Mouse (Mus musculus) hindbrain, embryonic 10.5 days (tissue): Measurements from ENCODE around the gene Sac3d1. TPM values are rescaled to one million over a fixed set of nuclear protein-coding genes. Genes with fewer than 3 reads are reported as not detected.
"Not testable (repeated sequence)": the region's sequence is repeated elsewhere in the genome, so short reads cannot be mapped to it uniquely, and the experiment has no call there.

Source experiments
- DNase-seq: peaks from one replicate; pipeline ENCODE4 v3.0.0-alpha.2; 2017; ENCODE audit warnings: low spot score
- H3K27ac ChIP-seq: fragments of 300-500 bp; sonication (generic); 2 replicates; pipeline ENCODE4 v1.5.1; 2016; ENCODE audit warnings: mild to moderate bottlenecking, moderate library complexity
- H3K27me3 ChIP-seq: fragments of 300-500 bp; sonication (generic); 2 replicates; pipeline ENCODE4 v1.6.1; 2016; ENCODE audit warnings: mild to moderate bottlenecking; ENCODE audit not compliant: poor library complexity, insufficient read depth, severe bottlenecking
- H3K36me3 ChIP-seq: fragments of 300-500 bp; sonication (generic); 2 replicates; pipeline ENCODE4 v1.6.1; 2016; ENCODE audit warnings: mild to moderate bottlenecking, moderate library complexity
- H3K4me1 ChIP-seq: fragments of 300-500 bp; sonication (generic); replicated peaks from 2 replicates; pipeline ENCODE4 v1.6.1; 2016; ENCODE audit warnings: mild to moderate bottlenecking
- H3K4me3 ChIP-seq: fragments of 300-500 bp; sonication (generic); 2 replicates; pipeline ENCODE4 v1.5.1; 2016; ENCODE audit warnings: mild to moderate bottlenecking, moderate library complexity
- H3K9me3 ChIP-seq: fragments of 300-500 bp; sonication (generic); 2 replicates; pipeline ENCODE4 v1.6.1; 2016; ENCODE audit warnings: mild to moderate bottlenecking, moderate library complexity
- WGBS: fragments of 180-500 bp; shearing (Covaris S2); methylation state at CpG from one replicate; pipeline ENCODE4 v1.1.7; 2016; 5-methylcytosine and 5-hydroxymethylcytosine counted together
- polyA plus RNA-seq: library from polyadenylated mRNA; unstranded; fragments of >200 nt; fragmentation: Nextera tagmentation; extraction: Ambion mirVana; gene quantifications from 2 replicates; pipeline ENCODE4 v1.2.1, GENCODE M21; 2016

The Sac3d1 gene
- polyA plus RNA-seq, 1 experiment from 2014 or later: 70.1 TPM

DNA sequence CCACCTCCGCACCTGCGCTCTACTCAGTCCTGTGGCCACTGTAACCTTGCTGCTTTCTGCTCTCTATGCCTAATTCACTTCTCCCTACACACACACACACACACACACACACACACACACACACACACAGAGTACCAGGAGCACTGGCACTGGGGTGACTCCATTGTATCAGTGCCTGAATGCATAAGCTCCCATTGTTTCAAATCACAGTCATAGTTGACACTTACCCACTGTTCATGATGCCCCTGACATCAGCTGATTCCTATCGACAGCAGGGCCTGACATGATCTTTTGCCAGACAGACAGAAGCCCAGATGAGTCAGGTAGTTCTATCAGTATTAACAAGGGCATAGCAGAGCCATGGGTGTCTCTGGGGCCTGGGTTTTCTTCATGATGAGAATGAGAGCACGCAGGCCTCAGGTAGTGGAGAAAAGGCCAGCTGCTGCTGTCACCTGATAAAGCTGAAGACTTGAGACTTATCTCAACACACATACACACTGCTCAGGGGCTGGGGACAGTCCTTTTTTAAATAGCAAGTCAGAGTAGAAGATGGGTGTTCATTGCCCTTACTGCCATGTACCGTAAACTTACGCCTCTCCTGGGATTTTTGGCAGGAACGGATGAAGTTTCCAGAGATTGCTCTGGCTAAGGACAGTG lies 13.8 kb upstream of the Sac3d1 start:
- peaks cover 41% of the 10 kb centered on the region for H3K36me3 ChIP-seq
- H3K4me1 ChIP-seq: peaks cover 19% of the 10 kb centered on the region
- 87% methylated on average over 7 of the region's 7 CpGs for WGBS
- peak overlapping the region; percentile 37; the same call in 1 of the 2 replicates for H3K27ac ChIP-seq
- H3K9me3 ChIP-seq: no peaks in the 10 kb centered on the region
- DNase-seq: no peak
- H3K27me3 ChIP-seq: no peaks in the 10 kb centered on the region
- H3K4me3 ChIP-seq: no peak overlapping the region

DNA sequence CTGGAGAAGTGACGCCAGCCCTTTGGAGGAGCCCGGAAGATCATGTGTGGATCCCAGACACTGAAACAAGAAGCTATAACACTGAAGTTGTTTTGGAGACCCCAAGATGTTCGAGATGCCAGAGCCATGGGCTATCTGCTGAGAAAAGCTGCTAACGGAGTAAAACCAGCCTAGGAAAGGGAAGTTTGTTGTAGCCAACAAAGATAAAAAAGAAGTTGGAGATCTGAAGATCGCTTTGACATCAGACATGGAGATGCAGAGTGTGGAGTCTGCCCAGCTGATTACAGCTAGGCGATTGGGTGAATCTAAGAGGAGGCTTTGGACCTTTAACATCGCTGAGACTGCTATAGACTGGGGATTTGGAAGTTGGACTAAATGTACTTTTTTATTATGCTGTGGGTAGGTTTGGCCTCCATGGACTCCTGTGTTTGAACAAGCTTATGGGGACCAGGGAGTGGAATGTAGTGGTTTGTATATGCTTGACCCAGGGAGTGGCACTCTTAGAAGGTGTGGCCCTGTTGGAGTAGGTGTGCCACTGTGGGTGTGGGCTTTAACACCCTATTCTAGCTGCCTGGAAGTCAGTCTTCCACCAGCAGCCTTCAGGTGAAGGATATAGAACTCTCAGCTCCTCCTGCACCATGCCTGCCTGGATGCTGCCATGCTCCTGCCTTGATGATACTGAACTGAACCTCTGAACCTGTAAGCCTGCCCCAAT lies 12.1 kb upstream of the Sac3d1 start:
- H3K36me3 ChIP-seq: peaks cover 24% of the 10 kb centered on the region
- 81% methylated on average over 7 of the region's 7 CpGs for WGBS
- H3K4me1 ChIP-seq: peaks cover 18% of the 10 kb centered on the region
- not testable (repeated sequence) for H3K9me3 ChIP-seq, H3K27me3 ChIP-seq, DNase-seq, H3K27ac ChIP-seq, H3K4me3 ChIP-seq

DNA sequence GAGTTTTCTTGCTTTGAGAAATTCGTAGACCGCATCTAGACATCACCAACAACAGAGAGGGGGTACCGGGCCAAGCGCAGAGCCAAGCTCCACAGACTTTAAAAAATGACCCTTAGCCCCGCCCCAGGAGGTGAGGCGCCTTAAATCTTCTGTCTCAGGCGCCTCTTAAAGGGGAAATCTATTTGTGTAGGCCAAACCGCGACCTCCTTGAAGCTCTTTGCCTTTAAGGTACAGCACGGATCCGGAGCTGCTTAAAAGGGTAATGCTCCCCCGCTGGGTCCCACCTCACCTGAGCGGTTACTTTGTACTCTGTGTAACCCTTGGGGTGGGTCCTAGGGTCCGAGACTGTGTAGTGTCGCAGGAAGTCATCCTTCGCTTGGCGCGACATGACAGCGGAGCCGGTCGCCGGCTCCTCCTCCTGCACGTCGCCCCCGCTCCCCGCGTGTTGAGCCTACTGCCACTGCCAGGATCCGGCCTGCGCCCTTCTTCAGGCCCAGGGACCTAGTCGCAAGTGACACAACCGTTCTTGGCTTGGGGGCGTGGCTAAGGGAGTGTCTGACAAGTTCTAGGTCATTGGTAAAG lies 9.4 kb upstream of the Sac3d1 start, which contains the start of gene Snx15:
Snx15 (minus strand) TSS at position 545 of the 582 bp plus-strand sequence.
- Histone ChIP-seq H3K4me3 (peak within 1 kb of the TSS; percentile 60), H3K27me3 (no peaks in the 10 kb centered on the region), H3K36me3 (no peaks in the 10 kb centered on the region), H3K4me1 (peaks cover 20% of the 10 kb centered on the region), H3K27ac (peak within 1 kb of the TSS; percentile 89), H3K9me3 (no peaks in the 10 kb centered on the region)
- WGBS: under 1% methylated on average over 32 of the region's 32 CpGs
- DNase-seq: peak; percentile 93

DNA sequence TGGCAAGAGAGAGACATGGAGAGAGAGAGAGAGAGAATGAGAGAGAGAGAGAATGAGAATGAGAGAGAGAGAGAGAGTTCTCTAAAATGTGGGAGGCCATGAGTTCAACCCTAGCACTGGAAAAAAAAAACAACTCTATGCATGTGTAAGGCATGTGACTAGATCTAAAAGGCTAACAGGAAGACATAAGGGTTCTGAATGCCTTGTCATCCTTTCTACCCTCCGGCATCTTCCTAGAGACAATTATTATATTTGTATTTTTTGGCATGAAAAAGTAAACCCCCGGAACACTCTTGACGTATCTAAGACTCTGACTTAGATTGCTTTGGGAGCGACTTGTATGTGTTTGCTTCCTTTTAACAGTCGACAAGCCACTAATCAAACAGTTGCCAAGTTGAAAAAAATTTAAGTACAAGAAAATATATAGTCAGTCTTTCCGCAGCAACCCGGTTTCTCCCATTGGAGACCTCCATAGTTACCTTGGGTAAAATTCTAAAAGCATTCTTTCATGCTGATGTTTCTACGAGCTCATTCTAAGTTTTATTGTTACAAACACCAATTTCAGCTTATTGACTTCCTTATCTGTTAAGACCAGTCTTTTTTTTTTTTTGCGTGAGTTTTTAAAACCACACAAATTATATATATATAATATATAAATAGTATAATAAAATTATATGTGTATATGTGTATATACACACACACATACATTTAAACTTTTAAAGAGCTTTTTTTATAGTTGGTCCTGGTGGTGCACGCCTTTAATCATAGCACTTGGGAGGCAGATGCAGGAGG lies 8.5 kb upstream of the Sac3d1 start:
- peak overlapping the region; percentile 89 for H3K27ac ChIP-seq
- peak overlapping the region; percentile 60 for H3K4me3 ChIP-seq
- peaks cover 21% of the 10 kb centered on the region for H3K4me1 ChIP-seq
- no peaks in the 10 kb centered on the region for H3K36me3 ChIP-seq
- H3K9me3 ChIP-seq: no peaks in the 10 kb centered on the region
- no peak for DNase-seq
- no peaks in the 10 kb centered on the region for H3K27me3 ChIP-seq
- WGBS: 75% methylated on average over 10 of the region's 10 CpGs

DNA sequence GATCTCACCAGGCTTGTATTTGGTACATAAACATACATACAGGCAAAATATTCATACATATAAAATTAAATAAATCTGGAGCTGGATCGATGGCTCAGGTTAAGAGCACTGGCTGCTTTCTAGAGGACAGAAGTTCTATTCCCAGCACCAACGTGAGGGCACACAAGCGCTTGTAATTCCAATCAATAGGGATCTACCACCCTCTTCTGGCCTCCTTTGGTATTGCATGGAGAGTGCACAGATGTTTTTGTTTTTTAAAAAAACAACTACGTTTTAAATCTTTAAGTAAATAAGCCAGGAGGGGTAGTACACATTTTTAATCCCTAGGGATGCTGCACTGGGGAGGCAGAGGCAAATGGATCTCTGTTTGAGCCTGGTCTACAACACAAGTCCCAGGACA lies 7.8 kb upstream of the Sac3d1 start:
- Histone ChIP-seq H3K27me3 (no peaks in the 10 kb centered on the region), H3K9me3 (no peaks in the 10 kb centered on the region), H3K4me1 (peaks cover 28% of the 10 kb centered on the region), H3K4me3 (no peak overlapping the region), H3K36me3 (no peaks in the 10 kb centered on the region), H3K27ac (no peak overlapping the region)
- 26% methylated on average over 4 of the region's 4 CpGs for WGBS
- DNase-seq: peak; percentile 39

DNA sequence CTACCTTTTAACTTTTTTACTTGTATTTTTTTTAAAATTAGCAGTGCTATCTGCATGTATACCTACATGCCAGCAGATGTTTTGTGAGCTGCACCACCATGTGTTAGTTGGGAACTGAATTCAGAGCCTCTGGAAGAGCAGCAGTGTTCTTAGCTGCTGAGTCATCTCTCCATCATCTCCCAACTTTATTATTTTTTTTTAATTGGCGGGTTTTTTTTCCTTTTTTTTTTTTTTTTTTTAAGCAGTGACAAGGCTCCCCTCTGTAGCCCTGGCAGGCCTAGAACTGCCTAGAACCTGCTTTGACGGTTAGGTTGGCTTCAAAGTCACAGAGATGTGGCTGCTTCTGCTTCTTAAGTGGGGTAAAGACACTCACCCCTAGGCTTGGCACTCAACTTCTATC lies 6.4 kb upstream of the Sac3d1 start:
- no peaks in the 10 kb centered on the region for H3K36me3 ChIP-seq
- 80% methylated on average over 2 of the region's 2 CpGs for WGBS
- H3K9me3 ChIP-seq: no peaks in the 10 kb centered on the region
- H3K4me1 ChIP-seq: peaks cover 36% of the 10 kb centered on the region
- DNase-seq: no peak
- no peaks in the 10 kb centered on the region for H3K27me3 ChIP-seq
- H3K27ac ChIP-seq: no peak overlapping the region
- H3K4me3 ChIP-seq: no peak overlapping the region

DNA sequence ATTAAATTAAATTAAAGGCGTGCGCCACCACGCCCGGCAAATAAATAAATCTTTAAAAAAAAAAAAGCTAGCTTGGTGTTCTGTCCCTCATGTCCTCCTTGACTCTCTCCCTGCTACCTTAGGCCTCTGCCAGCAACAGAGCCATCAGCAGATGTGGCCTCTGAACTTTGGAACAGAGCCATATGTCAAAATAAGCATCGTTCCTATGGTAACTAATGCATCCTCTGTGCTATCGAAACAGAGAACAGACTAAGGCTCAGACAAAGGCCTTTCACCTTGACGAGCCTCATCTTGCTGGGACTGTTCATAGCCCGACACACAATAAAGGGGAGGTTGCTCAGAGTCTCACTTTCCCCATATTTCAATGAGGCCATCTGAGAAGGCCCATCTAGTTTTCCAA lies 4.9 kb upstream of the Sac3d1 start:
- 72% methylated on average over 8 of the region's 8 CpGs for WGBS
- DNase-seq: peak; percentile 18
- H3K27ac ChIP-seq: peak overlapping the region; percentile 57; the same call in 1 of the 2 replicates

DNA sequence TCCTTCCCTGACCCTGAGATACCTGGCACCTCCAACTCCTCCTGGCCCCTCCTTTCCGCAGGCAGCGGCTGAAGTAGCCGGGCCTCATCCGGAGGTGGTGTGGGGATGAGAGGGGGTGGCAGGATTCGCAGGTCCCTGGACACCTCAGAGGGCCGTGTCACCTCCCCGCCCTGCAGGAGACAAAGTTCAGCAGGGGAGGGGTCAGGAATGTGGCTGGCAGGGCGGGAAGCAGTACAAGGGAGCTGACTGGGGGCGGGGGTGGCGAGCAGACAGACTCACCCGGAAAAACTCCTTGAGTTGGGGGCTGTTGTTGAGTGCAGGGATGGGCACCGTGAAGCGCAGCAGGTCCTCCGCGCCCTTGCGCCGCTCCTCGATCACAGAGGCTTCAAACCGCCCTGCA lies 3.3 kb upstream of the Sac3d1 start:
- Histone ChIP-seq H3K4me1 (peaks cover 48% of the 10 kb centered on the region), H3K27me3 (no peaks in the 10 kb centered on the region), H3K4me3 (peak overlapping the region; percentile 29; the same call in 1 of the 2 replicates), H3K9me3 (no peaks in the 10 kb centered on the region), H3K27ac (peak overlapping the region; percentile 66), H3K36me3 (0 out of 2 replicates have a peak, but pooled peaks cover 2% of the 10 kb centered on the region)
- no peak for DNase-seq
- 32% methylated on average over 19 of the region's 19 CpGs for WGBS

More for the DNA sequence above, 4.9 kb upstream of the Sac3d1 start:
- Histone ChIP-seq H3K9me3 (no peaks in the 10 kb centered on the region), H3K36me3 (no peaks in the 10 kb centered on the region), H3K4me3 (no peak overlapping the region), H3K4me1 (peaks cover 46% of the 10 kb centered on the region), H3K27me3 (no peaks in the 10 kb centered on the region)

DNA sequence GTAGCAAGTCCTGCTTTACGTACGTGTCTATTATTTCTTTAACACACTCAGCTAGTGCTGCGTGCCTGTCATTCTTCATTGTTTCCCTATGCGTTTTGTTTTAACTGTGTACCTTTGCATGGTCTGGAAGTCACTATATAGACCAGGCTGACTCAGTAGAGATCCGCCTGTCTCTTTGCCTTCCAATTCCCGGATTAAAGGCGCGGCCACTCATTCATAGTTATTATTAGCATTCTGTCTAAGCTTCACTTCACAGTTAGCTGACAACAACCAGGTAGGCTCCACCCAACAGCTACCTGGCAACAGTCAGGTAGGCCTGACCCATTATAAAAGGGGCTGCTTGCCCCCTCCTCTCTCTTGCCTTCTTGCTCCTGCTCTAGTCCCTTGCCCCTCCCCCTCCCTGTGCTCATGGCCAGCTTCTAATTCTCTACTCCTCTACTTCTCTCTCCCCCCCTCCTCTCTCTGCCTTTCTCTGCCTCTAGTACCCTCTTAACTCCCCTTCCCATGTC lies 281 bp upstream of the Sac3d1 start:
- Histone ChIP-seq H3K36me3 (peaks cover 31% of the 10 kb centered on the region), H3K9me3 (no peaks in the 10 kb centered on the region), H3K27me3 (no peaks in the 10 kb centered on the region), H3K4me3 (peak overlapping the region; percentile 83), H3K27ac (peak overlapping the region; percentile 97), H3K4me1 (peaks cover 51% of the 10 kb centered on the region)
- WGBS: 4% methylated on average over 8 of the region's 8 CpGs
- DNase-seq: no peak

DNA sequence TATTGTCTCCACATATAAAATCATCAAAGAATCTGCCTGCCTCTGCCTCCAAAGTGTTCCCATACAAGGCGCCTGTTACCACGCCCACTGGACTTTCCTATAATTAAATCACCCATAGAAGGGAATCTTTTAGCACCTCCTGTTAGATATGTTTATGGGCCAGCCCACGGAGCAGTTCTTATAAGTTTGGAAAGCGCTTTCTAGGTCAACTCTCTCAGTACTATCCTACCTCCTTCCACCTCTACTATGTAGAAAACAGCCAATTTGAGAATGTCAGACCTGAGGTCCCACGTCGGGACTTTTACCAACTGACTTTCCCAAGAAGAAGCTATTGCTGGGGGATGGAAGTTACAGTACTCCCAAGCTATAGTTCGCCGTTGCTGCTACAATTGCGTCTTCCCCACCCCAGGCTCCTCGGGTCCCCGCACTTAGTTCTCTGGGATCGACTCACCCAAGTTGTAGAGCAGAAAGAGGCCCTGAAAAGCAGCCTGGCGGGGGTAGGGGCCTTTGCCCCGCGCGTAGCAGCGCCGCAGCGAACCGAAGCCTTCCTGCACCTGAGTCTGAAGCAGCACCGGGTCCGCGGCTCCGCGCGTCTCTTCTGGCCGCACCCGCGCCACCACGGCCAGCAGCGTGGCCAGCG lies 984 bp downstream of the Sac3d1 start:
- Histone ChIP-seq H3K4me1 (peaks cover 46% of the 10 kb centered on the region), H3K9me3 (no peaks in the 10 kb centered on the region), H3K36me3 (peaks cover 43% of the 10 kb centered on the region), H3K4me3 (peak overlapping the region; percentile 83), H3K27me3 (no peaks in the 10 kb centered on the region), H3K27ac (peak overlapping the region; percentile 97)
- 6% methylated on average over 32 of the region's 32 CpGs for WGBS
- no peak for DNase-seq

DNA sequence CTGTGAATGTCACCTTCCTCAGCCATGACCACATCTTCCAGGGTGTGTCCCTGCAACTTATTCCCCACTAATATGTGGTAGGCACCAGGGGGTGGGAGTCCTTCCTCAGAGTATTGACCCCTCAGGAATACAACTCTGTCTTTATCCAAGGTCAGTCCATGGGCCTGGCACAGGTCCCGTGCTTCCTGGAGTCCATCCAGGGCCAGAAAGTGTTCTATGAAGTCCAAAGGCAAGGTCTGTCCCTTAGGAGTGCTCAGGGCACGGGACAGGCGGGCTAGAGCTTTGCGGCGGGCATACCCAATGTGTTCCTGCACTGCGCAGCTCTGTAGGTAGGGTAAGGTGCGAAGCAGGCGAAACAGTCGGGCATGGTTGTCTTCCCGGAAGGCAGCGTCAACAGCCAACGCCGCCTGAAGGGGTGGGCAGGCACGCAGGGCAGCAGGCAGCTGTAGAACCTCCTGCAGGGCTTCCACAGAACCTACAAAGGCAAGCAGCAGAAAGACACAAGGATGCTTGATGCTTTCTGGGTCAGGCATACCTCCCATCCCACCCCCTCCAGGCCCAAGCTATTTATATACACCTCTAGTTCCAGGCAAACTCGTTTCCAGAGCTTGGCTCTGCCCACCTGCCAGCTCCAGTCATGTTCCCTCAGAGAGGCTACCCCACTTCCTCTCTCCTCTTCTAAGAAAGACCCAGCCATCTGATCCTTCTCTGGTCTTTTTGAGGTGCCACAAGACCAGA lies 2.2 kb downstream of the Sac3d1 start:
- no peaks in the 10 kb centered on the region for H3K27me3 ChIP-seq
- no peak for DNase-seq
- WGBS: 93% methylated on average over 15 of the region's 15 CpGs
- H3K9me3 ChIP-seq: no peaks in the 10 kb centered on the region
- H3K4me1 ChIP-seq: peaks cover 38% of the 10 kb centered on the region
- H3K36me3 ChIP-seq: peaks cover 51% of the 10 kb centered on the region
- no peak overlapping the region for H3K27ac ChIP-seq
- peak overlapping the region; percentile 83 for H3K4me3 ChIP-seq
